16 mouse cellular contexts compared by ENCODE assay signal in genomic region chr1:194607406-194608261, GRCm38 (mm10). TPM values are rescaled to one million over a fixed set of nuclear protein-coding genes. Genes with fewer than 3 reads are reported as not detected.
A peak's percentile ranks its signal among the peaks of the same experiment; 100 is the strongest.
DNase-seq lines count a peak whose midpoint lies in the region; ATAC-seq and TF ChIP-seq lines count a peak whose summit lies in the region.
"Had no signal": no experiment of that assay in that cellular context is flagged by ENCODE, and none has a peak within 500 bp of the region (broad histone marks: within the 10 kb centered on the region; RNA-seq: fewer than 3 reads in every experiment).

No protein-coding gene starts in this region.

- DNase-seq in frontal cortex, postnatal 10 days (ENCODE audit: low spot score in 2 of 2): no peak
- DNase-seq in liver, adult 2 months (ENCODE audit: extremely low read depth, low read depth, low spot score): no peak
- DNase-seq in ES-CJ7 (ENCODE audit: low read depth, low spot score): peak; percentile 14
- DNase-seq in thymus, postnatal 4 days: no peak
- DNase-seq: cerebellum, adult 8-10 months; gastrocnemius, postnatal 25 days; liver, embryonic 13.5 days; right cerebral cortex, postnatal 14 days had no signal

- H3K4me1 ChIP-seq in liver, adult 2 months (ENCODE audit: control insufficient read depth, insufficient read depth, low read length): peaks cover 3% of the 10 kb centered on the region; the same call in 1 of the 2 replicates
- peaks cover 8% of the 10 kb centered on the region for H3K4me1 ChIP-seq in liver, embryonic 12.5 days
- H3K4me1 ChIP-seq: megakaryocyte, embryonic 14.5 days had no signal

- ATAC-seq in frontal cortex, adult (ENCODE audit: low TSS enrichment): peak; percentile 50; the same call in 1 of the 2 replicates
- ATAC-seq in liver, embryonic 12.5 days: no peak
- ATAC-seq in hematopoietic stem cell, adult 5-6 weeks (replicated peaks in 1 of 2; ENCODE audit: insufficient read depth in 1 of 2, low FRiP score in 2 of 2, low TSS enrichment in 1 of 2, low read depth in 1 of 2, poor library complexity in 2 of 2, severe bottlenecking in 2 of 2): peak; percentile 29 to 32; a peak in 1 of 4 replicates
- ATAC-seq: forebrain, embryonic 13.5 days; intestine, embryonic 16.5 days had no signal

- no peaks in the 10 kb centered on the region for H3K36me3 ChIP-seq in liver, adult 2 months (ENCODE audit: control insufficient read depth, insufficient read depth, low read length)
- no peaks in the 10 kb centered on the region for H3K36me3 ChIP-seq in liver, embryonic 12.5 days
- H3K36me3 ChIP-seq: embryonic facial prominence, embryonic 12.5 days; liver, embryonic 13.5 days had no signal

- H3K4me3 ChIP-seq in liver, adult 2 months (ENCODE audit: insufficient read depth, low read depth, low read length): no peak overlapping the region
- H3K4me3 ChIP-seq in liver, embryonic 12.5 days: no peak overlapping the region
- H3K4me3 ChIP-seq: embryonic facial prominence, embryonic 12.5 days; forebrain, embryonic 13.5 days; liver, embryonic 13.5 days; megakaryocyte, embryonic 14.5 days had no signal

- H3K27ac ChIP-seq in liver, adult 2 months (replicated peaks; ENCODE audit: insufficient read depth, low read depth, low read length): no peak overlapping the region
- no peak overlapping the region for H3K27ac ChIP-seq in liver, embryonic 12.5 days
- H3K27ac ChIP-seq: embryonic facial prominence, embryonic 12.5 days; forebrain, embryonic 13.5 days; liver, embryonic 13.5 days had no signal

- no peaks in the 10 kb centered on the region for H3K79me2 ChIP-seq in liver, adult 2 months (ENCODE audit: control insufficient read depth, insufficient read depth, low read length)

- H3K9me3 ChIP-seq in liver, embryonic 12.5 days (replicated peaks): no peaks in the 10 kb centered on the region
- H3K9me3 ChIP-seq: embryonic facial prominence, embryonic 12.5 days; forebrain, embryonic 13.5 days; liver, embryonic 13.5 days had no signal

- no peak overlapping the region for H3K4me2 ChIP-seq in liver, embryonic 12.5 days
- H3K4me2 ChIP-seq: embryonic facial prominence, embryonic 12.5 days; forebrain, embryonic 13.5 days; liver, embryonic 13.5 days had no signal

- H3K27me3 ChIP-seq in liver, adult 2 months (ENCODE audit: control insufficient read depth, insufficient read depth, low read length): no peaks in the 10 kb centered on the region
- no peaks in the 10 kb centered on the region for H3K27me3 ChIP-seq in liver, embryonic 12.5 days (replicated peaks)
- H3K27me3 ChIP-seq: embryonic facial prominence, embryonic 12.5 days; forebrain, embryonic 13.5 days; liver, embryonic 13.5 days had no signal

- WGBS in liver, adult 2 months: 62% methylated on average over 5 of the region's 5 CpGs
- 45% methylated on average over 5 of the region's 5 CpGs for WGBS in liver, embryonic 12.5 days (ENCODE audit: insufficient replicate concordance)

- H3K9ac ChIP-seq in liver, adult 2 months (ENCODE audit: low read depth, low read length): no peak overlapping the region
- no peak overlapping the region for H3K9ac ChIP-seq in liver, embryonic 12.5 days
- H3K9ac ChIP-seq: embryonic facial prominence, embryonic 12.5 days; forebrain, embryonic 13.5 days; liver, embryonic 13.5 days had no signal

- TF ChIP-seq CTCF in liver, adult 2 months (IDR thresholded peaks at IDR 0.05; ENCODE audit: low read depth, low read length): 0 out of 2 replicates have a peak, but pooled peaks have one; percentile 6

- no peak for TF ChIP-seq POLR2A in liver, adult 2 months (IDR thresholded peaks at IDR 0.05; ENCODE audit: extremely low read depth, insufficient read depth, low read length)

RNA-seq across cellular contexts. Expression of gene Plxna2, which starts 10.4 kb away (rescaled TPM):
- 6.7 and 12.1 TPM in 2 replicates for total RNA-seq in liver, adult 2 months (2014; rRNA removed)
- 6.6 and 8.6 TPM in 2 replicates for polyA plus RNA-seq in liver, adult 2 months (2012; rRNA removed)
- 1.8 and 2.1 TPM in 2 replicates for polyA plus RNA-seq in liver, embryonic 12.5 days (2016; fragmentation: Nextera tagmentation; extraction: Ambion mirVana)
- 0.30 and 0.88 TPM in 2 replicates for total RNA-seq in hematopoietic stem cell, adult 5-6 weeks (2017)
- total RNA-seq: neutrophil, adult 5-6 weeks had no signal
